In the genomic region with DNA sequence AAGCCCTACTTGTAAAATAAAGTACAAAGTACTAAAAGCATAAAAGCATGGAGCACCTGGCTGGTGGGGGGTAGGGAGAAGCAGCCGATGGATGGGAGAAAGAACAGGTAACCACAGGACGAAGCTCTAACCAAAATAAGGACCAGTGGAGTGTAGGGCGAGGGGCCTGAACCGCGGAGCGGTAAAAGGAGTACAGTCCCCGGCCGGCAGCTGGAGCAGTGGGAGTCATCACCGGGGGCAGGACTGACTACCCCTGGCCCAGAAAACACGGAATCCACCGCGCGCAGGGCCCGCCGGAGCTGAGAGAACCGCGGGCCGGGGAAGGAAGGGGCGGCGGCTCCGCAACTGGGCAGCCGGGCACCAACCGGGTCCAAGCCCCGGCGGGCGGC, we compare ENCODE assay signal across 8 mouse cellular contexts. TPM values are rescaled to one million over a fixed set of nuclear protein-coding genes. Genes with fewer than 3 reads are reported as not detected.
DNase-seq lines count a peak whose midpoint lies in the region; ATAC-seq and TF ChIP-seq lines count a peak whose summit lies in the region.

No protein-coding gene starts in this region.

- H3K27ac ChIP-seq in heart, embryonic 10.5 days: peak overlapping the region; percentile 97
- peak overlapping the region; percentile 99 for H3K27ac ChIP-seq in CH12.LX (ENCODE audit: insufficient read depth, low read depth)
- H3K27ac ChIP-seq in forebrain, embryonic 12.5 days: peak overlapping the region; percentile 98
- H3K27ac ChIP-seq in liver, embryonic 13.5 days: peak overlapping the region; percentile 98

- TF ChIP-seq RAD21 in CH12.LX (IDR thresholded peaks at IDR 0.05; ENCODE audit: low read depth, low read length): no peak

- DNase-seq in heart, embryonic 10.5 days (ENCODE audit: low spot score): peak; percentile 84
- no peak for DNase-seq in heart, adult 11 months
- DNase-seq in CH12.LX (ENCODE audit: extremely low read depth): peak; percentile 19
- DNase-seq in liver, embryonic 13.5 days: no peak
- no peak for DNase-seq in embryo, embryonic 10.5 days (ENCODE audit: low spot score)
- no peak for DNase-seq in B cell, adult 2 months
- no peak for DNase-seq in T-cell, adult 2 months (ENCODE audit: low spot score)

- no peaks in the 10 kb centered on the region for H3K27me3 ChIP-seq in heart, embryonic 10.5 days (ENCODE audit: insufficient read depth, poor library complexity, severe bottlenecking)
- H3K27me3 ChIP-seq in CH12.LX (replicated peaks): no peaks in the 10 kb centered on the region
- H3K27me3 ChIP-seq in forebrain, embryonic 12.5 days: no peaks in the 10 kb centered on the region
- no peaks in the 10 kb centered on the region for H3K27me3 ChIP-seq in liver, embryonic 13.5 days

- H3K4me2 ChIP-seq in CH12.LX (ENCODE audit: insufficient read depth, low read depth, poor library complexity, severe bottlenecking): peak overlapping the region; percentile 64; the same call in 1 of the 2 replicates
- peak overlapping the region; percentile 73 for H3K4me2 ChIP-seq in forebrain, embryonic 12.5 days
- peak overlapping the region; percentile 75 for H3K4me2 ChIP-seq in liver, embryonic 13.5 days

- in situ Hi-C loops in CH12.LX (cut with MboI; ENCODE audit: low pct_ligation_motif_present, low pct_unique_long_range_greater_than_20kb, low sequenced_read_pairs): no loop called here

- TF ChIP-seq CTCF in CH12.LX (conservative IDR thresholded peaks at IDR 0.05 in 1 of 2, IDR thresholded peaks at IDR 0.05 in 1 of 2; ENCODE audit: low read depth in 2 of 2, low read length in 2 of 2): no peak

- dilution Hi-C loops in CH12.LX (cut with MboI; ENCODE audit: extremely low pct_ligation_motif_present, extremely low pct_unique_long_range_greater_than_20kb, low sequenced_read_pairs): no loop called here

- peaks cover 36% of the 10 kb centered on the region for H3K79me2 ChIP-seq in CH12.LX (replicated peaks; ENCODE audit: control insufficient read depth, extremely low read depth, insufficient read depth, poor library complexity, severe bottlenecking)

- peak; percentile 18; the same call in 1 of the 2 replicates for ATAC-seq in forebrain, embryonic 12.5 days (ENCODE audit: low FRiP score)
- ATAC-seq in liver, embryonic 13.5 days (ENCODE audit: low read depth): no peak

- H3K4me3 ChIP-seq in heart, embryonic 10.5 days: peak overlapping the region; percentile 90
- peak overlapping the region; percentile 70 to 95 (median 90) for H3K4me3 ChIP-seq in CH12.LX (replicated peaks in 1 of 3; ENCODE audit: low read depth in 2 of 3, low read length in 2 of 3, poor library complexity in 1 of 3)
- peak overlapping the region; percentile 93 for H3K4me3 ChIP-seq in forebrain, embryonic 12.5 days (replicated peaks)
- H3K4me3 ChIP-seq in liver, embryonic 13.5 days (replicated peaks): peak overlapping the region; percentile 82

- H3K4me1 ChIP-seq in heart, embryonic 10.5 days: peaks cover 15% of the 10 kb centered on the region
- H3K4me1 ChIP-seq in CH12.LX (ENCODE audit: control insufficient read depth in 1 of 2, insufficient read depth in 2 of 2): peaks cover 0 to 26% of the 10 kb centered on the region in 2 experiments; a peak in 3 of 4 replicates
- peaks cover 29% of the 10 kb centered on the region for H3K4me1 ChIP-seq in forebrain, embryonic 12.5 days
- H3K4me1 ChIP-seq in liver, embryonic 13.5 days (replicated peaks): peaks cover 49% of the 10 kb centered on the region

- 0% methylated on average over 25 of the region's 26 CpGs for WGBS in heart, embryonic 10.5 days
- WGBS in forebrain, embryonic 12.5 days: under 1% methylated on average over 16 of the region's 26 CpGs
- under 1% methylated on average over 26 of the region's 26 CpGs for WGBS in liver, embryonic 13.5 days (ENCODE audit: insufficient replicate concordance)

- no peak for TF ChIP-seq EP300 in CH12.LX (IDR thresholded peaks at IDR 0.05; ENCODE audit: low read length)

- no peak for TF ChIP-seq POLR2A in CH12.LX (IDR thresholded peaks at IDR 0.05; ENCODE audit: low read depth, low read length)

- H3K9me3 ChIP-seq in heart, embryonic 10.5 days: no peaks in the 10 kb centered on the region
- no peaks in the 10 kb centered on the region for H3K9me3 ChIP-seq in CH12.LX (replicated peaks; ENCODE audit: low read length)
- H3K9me3 ChIP-seq in forebrain, embryonic 12.5 days: no peaks in the 10 kb centered on the region
- H3K9me3 ChIP-seq in liver, embryonic 13.5 days (replicated peaks): no peaks in the 10 kb centered on the region

- H3K9ac ChIP-seq in CH12.LX (ENCODE audit: insufficient read depth, low read depth): peak overlapping the region; percentile 98
- H3K9ac ChIP-seq in forebrain, embryonic 12.5 days: peak overlapping the region; percentile 96
- peak overlapping the region; percentile 98 for H3K9ac ChIP-seq in liver, embryonic 13.5 days

- peaks cover 16% of the 10 kb centered on the region for H3K36me3 ChIP-seq in heart, embryonic 10.5 days
- peaks cover 13 to 21% of the 10 kb centered on the region in 2 experiments for H3K36me3 ChIP-seq in CH12.LX (replicated peaks in 1 of 2; ENCODE audit: control insufficient read depth in 1 of 2, insufficient read depth in 1 of 2, low read length in 1 of 2)
- H3K36me3 ChIP-seq in forebrain, embryonic 12.5 days (replicated peaks): peaks cover 15% of the 10 kb centered on the region
- H3K36me3 ChIP-seq in liver, embryonic 13.5 days: peaks cover 22% of the 10 kb centered on the region

TF ChIP-seq in CH12.LX, 34 proteins besides CTCF, POLR2A, EP300 and RAD21:
- TF ChIP-seq UBTF (IDR thresholded peaks at IDR 0.05; ENCODE audit: low read depth, low read length): no peak
- TF ChIP-seq ZMIZ1 (IDR thresholded peaks at IDR 0.05; ENCODE audit: low read depth, low read length): no peak
TF ChIP-seq in CH12.LX: peak in this region for 0.

RNA-seq across cellular contexts. Expression of a gene that starts 0.6 kb away (rescaled TPM):
- 33.3 and 33.4 TPM in 2 replicates for polyA plus RNA-seq in heart, embryonic 10.5 days (2016; fragmentation: Nextera tagmentation; extraction: Ambion mirVana)
- total RNA-seq in CH12.LX (2012; rRNA removed): 25.4 and 28.5 TPM in 2 replicates
- 35.5 and 37.7 TPM in 2 replicates for total RNA-seq in CH12.LX (2014; rRNA removed)
- polyA plus RNA-seq in CH12.LX (2012; ENCODE audit: insufficient read length, low read depth): 37.6 and 45.5 TPM in 2 replicates
- polyA plus RNA-seq in forebrain, embryonic 12.5 days (2016; fragmentation: Nextera tagmentation; extraction: Ambion mirVana): 28.1 and 31.4 TPM in 2 replicates
- polyA plus RNA-seq in liver, embryonic 13.5 days (2015; fragmentation: Nextera tagmentation; extraction: Ambion mirVana): 15.8 and 22.4 TPM in 2 replicates

RNA-seq across cellular contexts. Expression of a gene that starts 12.7 kb away (rescaled TPM):
- polyA plus RNA-seq in heart, embryonic 10.5 days (2016; fragmentation: Nextera tagmentation; extraction: Ambion mirVana): 30.0 and 42.1 TPM in 2 replicates
- total RNA-seq in CH12.LX (2012; rRNA removed): 32.0 and 42.1 TPM in 2 replicates
- total RNA-seq in CH12.LX (2014; rRNA removed): 65.2 and 67.1 TPM in 2 replicates
- polyA plus RNA-seq in CH12.LX (2012; ENCODE audit: insufficient read length, low read depth): 37.0 and 46.5 TPM in 2 replicates
- 39.9 and 40.7 TPM in 2 replicates for polyA plus RNA-seq in forebrain, embryonic 12.5 days (2016; fragmentation: Nextera tagmentation; extraction: Ambion mirVana)
- polyA plus RNA-seq in liver, embryonic 13.5 days (2015; fragmentation: Nextera tagmentation; extraction: Ambion mirVana): 60.3 and 69.1 TPM in 2 replicates

RNA-seq across cellular contexts. Expression of a gene that starts 19.4 kb away (rescaled TPM):
- polyA plus RNA-seq in heart, embryonic 10.5 days (2016; fragmentation: Nextera tagmentation; extraction: Ambion mirVana): 6.4 and 6.8 TPM in 2 replicates
- total RNA-seq in CH12.LX (2012; rRNA removed): 0.25 and 0.59 TPM in 2 replicates
- total RNA-seq in CH12.LX (2014; rRNA removed): not detected in 2 replicates
- polyA plus RNA-seq in CH12.LX (2012; ENCODE audit: insufficient read length, low read depth): not detected in 2 replicates
- polyA plus RNA-seq in forebrain, embryonic 12.5 days (2016; fragmentation: Nextera tagmentation; extraction: Ambion mirVana): 18.7 and 19.6 TPM in 2 replicates
- polyA plus RNA-seq in liver, embryonic 13.5 days (2015; fragmentation: Nextera tagmentation; extraction: Ambion mirVana): 57.8 and 64.2 TPM in 2 replicates

RNA-seq across cellular contexts. Expression of a gene that starts 29.0 kb away (rescaled TPM):
- 6.9 and 7.3 TPM in 2 replicates for polyA plus RNA-seq in heart, embryonic 10.5 days (2016; fragmentation: Nextera tagmentation; extraction: Ambion mirVana)
- total RNA-seq in CH12.LX (2012; rRNA removed): not detected in 2 replicates
- not detected in 2 replicates for total RNA-seq in CH12.LX (2014; rRNA removed)
- polyA plus RNA-seq in CH12.LX (2012; ENCODE audit: insufficient read length, low read depth): not detected in 2 replicates
- polyA plus RNA-seq in forebrain, embryonic 12.5 days (2016; fragmentation: Nextera tagmentation; extraction: Ambion mirVana): 9.4 and 10.2 TPM in 2 replicates
- polyA plus RNA-seq in liver, embryonic 13.5 days (2015; fragmentation: Nextera tagmentation; extraction: Ambion mirVana): 1.5 and 2.2 TPM in 2 replicates

RNA-seq across cellular contexts. Expression of a gene that starts 35.5 kb away (rescaled TPM):
- 172 and 182 TPM in 2 replicates for polyA plus RNA-seq in heart, embryonic 10.5 days (2016; fragmentation: Nextera tagmentation; extraction: Ambion mirVana)
- total RNA-seq in CH12.LX (2012; rRNA removed): 58.7 and 76.5 TPM in 2 replicates
- total RNA-seq in CH12.LX (2014; rRNA removed): 66.4 and 68.1 TPM in 2 replicates
- polyA plus RNA-seq in CH12.LX (2012; ENCODE audit: insufficient read length, low read depth): 70.4 and 75.5 TPM in 2 replicates
- 175 and 177 TPM in 2 replicates for polyA plus RNA-seq in forebrain, embryonic 12.5 days (2016; fragmentation: Nextera tagmentation; extraction: Ambion mirVana)
- polyA plus RNA-seq in liver, embryonic 13.5 days (2015; fragmentation: Nextera tagmentation; extraction: Ambion mirVana): 77.9 and 83.4 TPM in 2 replicates

Comparison
In these comparisons a context has a peak if more than half of its experiments do, and no peak if none do; other contexts are left out.
1. DNase-seq: peak in heart, embryonic 10.5 days (single experiment) and CH12.LX (single experiment); none in heart, adult 11 months (single experiment), liver, embryonic 13.5 days (single experiment), embryo, embryonic 10.5 days (single experiment), B cell, adult 2 months (0 of 2) and T-cell, adult 2 months (single experiment).
2. Peak in every context shown above with its lines, with median percentiles within 50 percentile points of each other: H3K27ac ChIP-seq, H3K4me3 ChIP-seq, H3K4me2 ChIP-seq and H3K9ac ChIP-seq.